Mouse (Mus musculus) urinary bladder, adult 18-20 months (tissue): Measurements from ENCODE around the gene Rbpj.
A peak's percentile ranks its signal among the peaks of the same experiment; 100 is the strongest.
"Not testable (repeated sequence)": the region's sequence is repeated elsewhere in the genome, so short reads cannot be mapped to it uniquely, and the experiment has no call there.

ENCODE experiments used
- DNase-seq, 2 experiments: peaks; one replicate each; pipeline ENCODE4 v3.0.0; 2022; ENCODE audit warnings: low spot score in 2 of 2, mixed read lengths in 2 of 2

The Rbpj gene

DNA sequence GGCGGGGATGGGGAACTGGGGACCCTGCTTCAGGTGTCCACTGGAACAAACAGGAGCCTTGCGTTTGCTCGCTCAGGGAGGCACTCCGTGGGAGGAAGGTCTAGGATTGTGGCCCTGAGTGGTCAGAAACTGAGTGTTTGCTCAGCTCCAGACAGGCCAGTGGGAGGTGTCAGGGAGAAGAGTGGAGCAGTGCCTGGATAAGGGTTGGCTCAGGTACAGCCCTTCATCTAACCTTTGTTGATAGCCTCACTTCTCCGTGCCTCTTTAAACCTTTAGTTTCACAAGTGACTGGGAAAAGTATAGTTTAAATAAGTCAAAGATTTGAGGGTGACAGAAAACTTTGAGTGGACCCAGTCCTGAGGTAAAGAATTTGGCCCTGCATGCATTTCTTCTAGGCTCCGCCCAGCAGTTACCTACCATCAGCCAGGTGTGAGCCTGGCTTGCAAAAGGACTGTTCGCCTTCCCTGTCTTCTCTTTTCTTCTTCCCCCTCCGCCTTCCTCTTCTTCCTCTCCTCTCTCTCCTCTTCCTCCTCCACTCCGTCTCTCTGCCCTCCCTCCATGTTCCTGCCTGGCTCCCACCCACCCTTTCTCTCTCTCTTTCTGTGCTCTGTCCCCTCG lies 204.5 kb downstream of the Rbpj start:
- DNase-seq, result no peak

DNA sequence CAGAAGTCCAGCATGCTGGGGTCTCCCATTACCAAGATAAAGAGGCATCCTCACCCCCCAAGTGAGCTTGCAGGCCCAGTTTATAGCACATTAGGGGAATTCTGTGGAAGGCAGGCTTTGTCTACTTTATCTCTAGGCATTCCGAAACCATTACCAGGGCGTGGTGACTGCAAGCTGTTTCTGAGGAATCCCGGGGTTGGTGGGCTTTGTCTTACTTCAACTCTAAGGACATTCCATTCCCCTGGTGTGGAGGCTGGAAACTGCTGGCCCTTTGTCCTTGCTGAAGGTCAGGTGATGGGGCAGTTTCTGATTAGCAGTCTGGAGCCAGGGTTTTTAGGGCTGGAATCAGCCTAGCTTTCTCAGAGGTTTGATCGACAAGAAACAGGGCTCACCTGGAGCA lies 205.6 kb downstream of the Rbpj start:
- DNase-seq, result no peak

DNA sequence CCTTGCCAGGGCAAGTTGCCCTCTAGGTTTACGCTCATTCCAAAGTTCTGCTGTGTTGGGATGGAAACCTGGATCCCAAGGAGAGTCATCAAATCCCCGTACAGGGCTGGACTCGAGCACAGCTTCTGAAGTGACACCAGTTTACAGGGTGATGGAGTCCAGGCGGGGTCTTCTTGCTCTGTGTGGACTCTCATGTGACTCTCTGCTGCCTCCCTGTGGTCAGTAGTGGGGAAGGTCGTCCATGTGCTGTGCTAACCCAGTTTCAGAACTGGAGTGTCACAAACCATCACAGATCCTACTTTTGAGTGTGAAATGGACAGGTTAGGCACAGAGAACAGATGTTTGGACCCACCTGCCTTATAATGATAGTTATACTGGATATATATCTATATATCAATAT lies 206.4 kb downstream of the Rbpj start:
- peak; percentile 20 to 32 for DNase-seq

DNA sequence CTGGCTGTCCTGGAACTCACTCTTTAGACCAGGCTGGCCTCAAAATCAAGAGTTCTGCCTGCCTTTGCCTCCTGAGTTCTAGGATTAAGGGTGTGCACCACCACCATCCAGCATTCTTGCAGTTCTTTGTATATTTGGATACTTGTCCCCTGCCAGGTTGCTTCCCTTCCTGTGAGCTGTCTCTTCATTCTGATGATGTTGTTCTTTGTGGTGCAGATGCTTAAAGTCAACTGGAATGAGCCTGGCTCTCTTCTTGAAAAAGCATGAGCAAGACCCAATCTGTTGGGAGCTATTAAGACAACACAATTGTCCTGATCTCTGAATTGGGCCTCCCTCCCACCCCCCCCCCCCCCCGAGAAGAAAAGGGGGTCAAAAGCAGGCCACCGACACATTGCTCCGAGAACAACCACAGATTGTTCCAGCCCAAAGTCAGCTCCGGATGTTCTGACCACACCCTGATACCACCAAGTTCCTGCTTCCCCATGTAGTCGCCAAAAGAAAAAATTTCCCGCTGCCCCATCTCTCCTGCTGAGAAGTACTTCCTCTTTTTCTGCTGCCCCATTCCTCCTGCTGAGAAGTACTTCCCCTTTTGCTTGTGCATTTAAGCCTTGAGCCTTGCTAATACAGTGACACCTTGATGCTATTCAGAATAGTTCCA lies 207.7 kb downstream of the Rbpj start:
- DNase-seq, result not testable (repeated sequence)

DNA sequence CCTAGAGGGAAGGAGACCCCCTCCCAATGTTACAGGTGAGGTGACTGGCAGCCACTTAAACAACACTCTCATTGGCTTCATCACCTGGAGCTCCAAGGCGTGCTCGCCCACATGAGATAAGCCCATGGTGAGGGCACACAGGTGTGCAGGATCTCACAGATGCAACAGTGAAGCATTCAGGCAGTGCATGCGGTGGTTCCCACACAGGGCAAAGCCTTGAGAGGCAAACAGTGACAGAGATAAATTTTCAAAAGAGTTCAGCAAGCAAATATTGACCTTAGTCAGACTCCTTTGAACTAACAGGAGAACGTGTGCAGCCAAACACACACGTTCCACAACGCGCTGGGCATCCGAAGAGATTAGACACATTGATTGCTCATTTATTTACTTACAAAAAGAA lies 210.7 kb downstream of the Rbpj start:
- no peak for DNase-seq

DNA sequence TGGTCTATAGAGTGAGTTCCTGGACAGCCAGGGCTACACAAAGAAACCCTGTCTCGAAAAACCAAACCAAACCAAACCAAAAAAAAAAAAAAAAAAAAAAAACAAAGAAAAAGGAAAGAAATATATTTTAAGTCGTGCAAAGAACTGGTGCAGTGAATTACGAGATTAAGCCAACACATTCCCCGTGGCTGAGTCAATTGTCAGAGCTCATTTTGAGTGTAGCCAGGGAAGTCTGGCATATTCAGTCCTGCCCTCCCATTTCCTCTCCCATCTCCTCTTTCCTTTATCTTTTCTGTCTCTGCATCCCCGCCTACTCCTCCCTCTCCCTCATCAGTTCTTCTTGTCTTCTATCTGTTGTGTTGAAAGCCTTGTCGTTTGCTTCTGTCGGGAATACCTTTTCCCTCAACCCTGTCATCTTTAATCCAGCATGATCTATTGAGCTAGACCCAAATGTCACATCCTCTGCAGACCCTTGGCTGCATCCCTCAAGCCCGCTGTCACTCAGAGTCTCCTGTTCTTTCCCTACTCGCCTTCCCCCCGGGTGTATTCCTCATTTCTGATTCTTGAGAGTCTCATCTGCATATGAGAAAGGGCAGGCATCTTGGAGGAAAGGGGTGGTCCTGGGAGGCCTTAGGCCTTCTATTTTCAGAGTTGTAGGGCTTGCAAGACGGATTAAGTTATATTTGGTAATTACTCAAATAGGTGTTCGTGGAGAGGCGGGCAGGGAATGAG lies 212.2 kb downstream of the Rbpj start:
- no peak for DNase-seq

DNA sequence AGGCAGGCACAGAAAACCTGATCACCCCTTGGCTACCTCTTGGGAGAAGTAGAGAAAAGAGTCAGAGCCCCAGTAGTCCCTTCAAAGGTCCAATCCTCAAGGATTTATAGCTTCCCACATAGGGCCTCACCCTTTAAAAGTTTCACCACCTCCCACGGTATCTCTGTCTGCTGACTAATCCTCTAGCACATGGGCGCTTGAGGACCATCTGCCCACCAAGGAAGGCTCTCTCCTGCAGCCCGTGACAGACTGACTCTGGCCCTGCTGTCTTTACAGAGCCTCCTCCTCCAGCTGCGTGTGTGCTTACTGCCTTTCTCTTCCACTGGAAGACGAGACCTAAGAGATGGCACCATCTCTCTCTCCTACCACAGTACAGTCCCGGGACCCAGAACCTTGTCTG lies 213.7 kb downstream of the Rbpj start:
- DNase-seq, result no peak

DNA sequence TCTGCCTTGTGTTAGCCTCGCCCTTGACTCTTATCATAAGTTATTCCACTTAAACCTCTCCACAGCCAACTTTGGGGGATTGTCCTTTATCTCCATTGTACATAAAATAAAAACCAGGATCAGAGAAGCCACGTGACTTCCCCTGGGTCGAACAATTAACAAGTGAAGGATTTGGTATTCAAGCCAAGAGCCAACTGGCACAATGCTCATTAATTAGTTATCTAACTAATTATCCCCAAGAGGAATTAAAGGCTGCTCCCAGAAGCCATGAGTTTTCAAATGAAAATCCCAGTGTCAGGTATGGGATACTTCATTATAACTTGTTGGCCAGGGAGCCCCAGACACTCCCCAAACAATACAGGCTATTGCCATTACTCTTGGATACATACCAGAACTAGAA lies 218.0 kb downstream of the Rbpj start:
- DNase-seq, result no peak

DNA sequence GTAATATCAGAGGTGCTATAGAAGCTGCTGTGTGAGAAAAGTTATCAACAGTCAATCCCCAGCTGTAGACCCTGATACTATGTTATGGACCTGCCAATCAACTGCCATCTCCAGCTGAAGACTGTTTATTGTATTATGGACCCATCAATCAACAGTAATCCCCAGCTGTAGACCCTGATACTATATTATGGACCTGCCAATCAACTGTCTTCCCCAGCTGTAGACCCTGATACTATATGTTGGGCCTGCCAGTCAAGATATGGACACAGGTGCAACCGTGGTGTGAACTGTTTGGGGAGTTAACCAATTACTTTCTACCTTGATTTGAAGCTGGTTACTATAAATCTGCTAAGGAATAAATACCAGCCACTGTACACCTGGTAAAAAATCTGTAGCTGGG lies 218.5 kb downstream of the Rbpj start:
- no peak for DNase-seq

DNA sequence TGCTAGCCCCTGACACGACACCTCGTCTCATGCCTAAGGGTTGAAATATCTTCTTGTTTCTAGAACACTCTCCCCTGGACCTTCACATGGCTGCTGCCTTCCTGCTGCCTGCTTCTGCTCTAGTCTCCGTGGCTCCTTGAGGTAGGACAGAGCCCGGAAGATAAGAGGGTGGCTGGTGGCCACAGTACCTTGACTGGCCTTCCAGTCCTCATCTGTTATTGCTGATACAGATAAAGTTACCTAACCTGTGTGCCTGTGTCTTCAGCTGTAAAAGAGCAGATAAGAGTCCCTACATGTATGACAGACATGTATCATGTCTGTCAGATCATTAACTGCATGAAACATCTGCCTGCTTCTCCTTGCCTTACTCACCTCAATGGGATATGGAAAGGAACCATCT lies 219.7 kb downstream of the Rbpj start:
- DNase-seq, result no peak

DNA sequence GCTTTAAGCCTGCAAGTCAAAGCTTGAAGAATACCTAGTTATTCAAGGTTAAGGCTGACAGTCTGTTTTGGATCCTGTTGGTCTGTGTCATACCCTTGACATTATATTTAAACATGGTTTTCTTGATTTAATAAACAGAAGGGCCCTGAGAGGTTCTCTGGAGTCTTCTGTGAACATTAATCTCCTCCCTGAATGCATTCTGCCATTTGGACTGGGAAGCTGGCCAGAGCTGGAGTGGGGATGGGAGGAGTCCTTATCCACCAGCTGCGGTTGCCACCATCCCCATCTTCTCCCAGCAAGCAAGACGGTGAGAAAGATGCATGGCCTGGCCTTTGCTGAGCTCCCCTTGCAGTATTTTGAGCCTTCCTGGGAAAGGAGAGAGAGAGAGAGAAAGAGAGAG lies 220.4 kb downstream of the Rbpj start:
- no peak for DNase-seq

DNA sequence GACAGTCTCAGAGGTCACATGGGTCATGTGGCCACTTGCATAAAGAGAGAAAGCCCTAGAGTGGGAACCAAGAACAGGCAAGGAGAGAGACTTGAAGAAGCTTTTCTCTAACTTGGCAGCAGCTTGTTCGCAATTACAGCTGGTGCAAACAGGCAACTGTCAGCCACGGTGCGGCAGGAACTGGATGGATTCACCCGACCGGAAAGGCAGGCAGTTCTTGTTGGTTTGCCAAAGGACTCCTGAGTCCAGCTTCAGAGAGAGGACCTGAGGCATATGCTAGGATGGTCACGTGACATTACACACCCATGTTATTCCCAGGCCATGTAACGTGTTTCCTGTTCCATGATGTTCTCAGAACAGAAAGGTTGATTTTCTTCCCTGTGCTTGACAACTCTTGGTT lies 222.4 kb downstream of the Rbpj start:
- DNase-seq, result no peak

DNA sequence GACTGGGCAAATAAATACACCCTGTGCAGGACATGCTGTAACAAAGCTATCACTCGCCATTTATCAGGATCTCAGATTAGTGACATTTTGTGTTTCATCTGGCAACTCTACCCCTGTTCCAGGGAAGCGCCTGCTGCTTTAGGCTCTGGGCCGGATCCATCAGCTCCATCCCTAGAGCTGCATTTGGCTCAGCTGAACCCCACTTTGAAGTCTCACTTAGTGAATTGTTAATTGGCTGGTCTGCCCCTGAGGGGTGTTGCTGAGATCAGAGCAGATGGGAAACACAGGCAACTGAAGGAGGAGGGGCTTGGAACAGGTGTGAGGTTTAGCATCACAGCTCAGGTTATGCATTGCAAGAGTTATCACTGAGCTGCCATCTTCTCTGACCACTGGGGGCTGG lies 225.6 kb downstream of the Rbpj start:
- DNase-seq, result no peak

DNA sequence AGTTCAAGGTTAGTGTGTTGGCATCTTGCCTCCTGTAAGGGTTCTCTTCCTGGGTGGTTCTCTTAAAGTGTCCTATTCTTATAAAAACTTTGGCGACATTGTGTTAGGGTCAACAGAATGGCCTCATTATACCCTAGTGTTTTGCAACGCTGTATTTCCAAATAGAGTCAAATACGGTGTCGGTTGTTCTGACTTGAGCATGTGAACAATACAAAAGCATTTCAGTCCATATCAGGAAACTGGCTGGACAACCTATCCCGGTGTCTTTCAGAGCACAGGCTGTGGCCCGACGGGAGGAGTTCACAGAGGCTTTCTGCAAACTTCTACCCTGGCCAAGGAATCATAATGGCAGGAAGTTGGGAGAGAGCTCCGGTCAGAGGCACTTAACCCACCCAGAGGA lies 226.1 kb downstream of the Rbpj start:
- DNase-seq, result no peak

DNA sequence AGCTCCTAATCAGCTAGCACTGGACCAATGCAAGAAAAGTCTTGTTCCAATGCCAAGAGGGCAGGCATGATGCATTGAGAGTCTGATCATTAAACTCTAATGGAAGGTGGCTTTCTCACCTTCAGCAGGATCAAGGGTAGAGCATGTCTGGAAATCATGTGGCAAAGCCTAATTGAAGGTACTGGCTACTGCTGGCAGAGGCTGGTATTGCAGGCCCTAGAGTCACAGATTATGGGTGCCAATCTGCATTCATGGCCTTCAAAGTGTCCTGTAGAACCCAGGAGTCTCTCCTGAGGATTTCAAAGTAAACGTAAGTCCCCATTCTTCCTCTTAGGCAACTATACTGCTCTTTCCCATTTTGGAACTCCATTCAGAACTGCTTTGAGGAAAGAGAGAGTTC lies 226.7 kb downstream of the Rbpj start:
- DNase-seq, result no peak

DNA sequence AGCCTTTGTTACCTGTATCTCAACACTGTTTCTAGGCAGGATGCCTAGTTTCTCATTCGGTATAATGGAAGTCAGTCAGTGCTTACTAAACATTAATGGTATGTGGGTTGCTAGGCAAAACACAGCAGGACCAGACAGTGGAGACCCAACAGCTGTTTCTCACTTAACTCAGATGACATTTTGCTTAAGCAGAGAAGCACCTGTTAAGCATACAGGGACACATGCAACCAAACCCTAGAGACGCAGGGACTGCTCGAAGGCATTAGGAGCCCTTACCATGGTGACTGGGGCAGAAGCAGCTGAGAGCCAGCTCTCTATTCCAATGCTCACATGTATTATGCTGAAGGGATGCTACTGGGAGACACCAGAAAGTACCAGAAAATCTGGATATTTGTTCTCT lies 230.7 kb downstream of the Rbpj start:
- no peak for DNase-seq

DNA sequence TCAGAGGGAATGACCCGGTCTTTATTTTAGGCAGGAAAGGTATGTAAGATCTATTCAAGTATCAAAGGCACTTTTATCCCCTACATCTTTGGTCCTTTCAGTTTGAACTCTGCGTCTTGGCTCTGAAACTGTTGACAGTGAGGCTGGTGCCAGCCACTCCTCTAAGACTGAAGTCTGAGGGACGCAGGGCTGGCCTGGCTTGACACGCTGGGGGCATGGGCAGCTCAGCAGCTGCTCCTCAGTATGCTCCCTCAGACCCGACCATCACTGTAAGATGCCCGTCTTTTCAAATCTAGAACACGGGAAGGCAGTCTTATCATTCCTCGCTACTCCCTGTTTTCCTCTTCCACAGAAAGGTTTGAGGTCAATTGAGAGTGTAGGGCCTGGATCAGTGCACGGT lies 231.8 kb downstream of the Rbpj start:
- DNase-seq, result no peak

DNA sequence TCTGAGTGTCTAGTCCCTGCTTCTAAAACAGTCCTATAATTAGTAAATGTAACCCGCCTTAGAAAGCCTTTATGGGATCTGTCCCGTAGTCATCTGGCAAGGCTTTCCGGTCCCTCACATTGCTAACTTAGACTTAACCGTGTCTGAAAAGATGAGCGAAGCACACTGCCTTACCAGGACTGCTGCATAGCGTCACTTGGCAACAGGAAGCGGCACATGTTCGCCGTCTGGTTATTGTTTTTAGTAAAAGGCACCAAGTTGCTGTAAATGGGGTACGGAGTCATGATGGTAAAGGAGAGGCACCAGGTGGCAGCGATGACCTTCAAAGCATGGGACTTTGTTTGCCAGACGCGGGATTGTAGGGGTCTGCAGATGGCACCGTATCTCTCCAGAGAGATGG lies 236.7 kb downstream of the Rbpj start:
- no peak for DNase-seq
